Mouse (Mus musculus): Measurements from ENCODE around the gene Eif2ak1.

DNA sequence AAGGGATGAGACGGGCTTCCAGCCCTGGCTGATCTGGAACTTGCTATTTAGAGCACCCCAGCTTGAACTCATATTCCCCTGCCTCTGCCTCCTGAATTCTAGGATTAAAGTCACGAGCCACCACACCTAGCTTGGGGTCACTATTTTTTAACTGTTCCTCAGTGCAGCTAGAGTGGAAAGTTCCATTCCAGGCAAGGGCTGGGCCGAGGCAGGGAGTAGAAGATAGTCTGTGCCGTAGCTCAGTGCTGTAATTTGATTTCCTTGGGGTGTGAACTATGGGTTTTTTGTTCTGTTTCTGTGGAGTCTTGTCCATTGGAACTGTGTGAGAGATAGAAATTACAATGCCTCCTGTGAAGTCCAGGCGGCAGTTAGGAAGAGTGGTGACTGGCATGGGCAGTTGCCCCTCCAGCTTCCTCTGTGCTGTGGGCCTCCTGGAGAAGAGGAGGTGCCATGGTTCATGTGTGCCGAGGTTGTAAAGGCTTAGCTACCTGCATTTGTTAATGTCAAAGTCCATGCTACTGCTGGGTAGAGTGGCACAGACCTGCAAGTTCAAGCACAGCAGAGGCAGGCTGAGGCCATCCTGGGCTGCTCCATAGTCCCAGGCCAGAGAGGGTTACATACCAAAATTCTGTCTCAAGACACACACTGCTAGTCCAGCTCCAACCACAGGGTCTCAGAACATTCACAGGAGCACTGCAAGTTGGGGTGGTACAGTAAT is 114.4 kb downstream of the Eif2ak1 start:
- TF ChIP-seq CTCF (IDR thresholded peaks at IDR 0.05; ENCODE audit: borderline replicate concordance, insufficient read depth, low read depth, low read length) (no peak), POLR2A (IDR thresholded peaks at IDR 0.05; ENCODE audit: borderline replicate concordance, insufficient read depth, low read length) (no peak)

Measured in cerebellum, adult 2 months (tissue).